Mouse (Mus musculus): Measurements from ENCODE around the gene Muc3.

DNA sequence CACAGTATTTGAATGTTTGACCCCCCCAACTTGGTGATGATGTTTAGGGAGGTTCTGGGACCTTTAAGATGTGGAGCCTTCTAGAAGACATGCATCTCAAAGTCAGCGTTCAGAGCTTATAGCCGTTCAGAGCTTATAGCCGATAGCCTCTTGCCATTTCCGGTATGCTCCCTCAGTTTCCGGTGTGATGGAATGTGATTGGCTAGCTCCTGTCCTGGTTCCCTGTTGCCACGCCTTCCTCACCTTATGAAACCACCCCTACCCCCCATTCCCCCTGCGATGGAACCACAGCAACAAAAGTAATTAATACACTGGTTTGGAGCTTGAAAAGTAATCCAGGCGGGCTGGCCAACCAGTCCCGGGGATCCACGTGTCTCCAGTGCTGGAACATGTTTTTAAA lies 10.1 kb downstream of the Muc3 start:
- TF ChIP-seq CTCF (IDR thresholded peaks at IDR 0.05; ENCODE audit: low read depth), result no peak
- TF ChIP-seq EP300 (IDR thresholded peaks at IDR 0.05; ENCODE audit: low read depth), result no peak
